Mouse (Mus musculus) CH12.LX (cell line): ENCODE data around the gene Naa16. TPM values are rescaled to one million over a fixed set of nuclear protein-coding genes. Genes with fewer than 3 reads are reported as not detected.
A peak's percentile ranks its signal among the peaks of the same experiment; 100 is the strongest.

Source experiments
- DNase-seq: peaks from one replicate; pipeline ENCODE4 v3.0.0-alpha.2; 2013; ENCODE audit errors: extremely low read depth
- H3K27ac ChIP-seq: 2 replicates; pipeline ENCODE4 v1.5.1; 2012; ENCODE audit warnings: low read depth, mild to moderate bottlenecking, control low read depth, moderate library complexity; ENCODE audit not compliant: insufficient read depth
- H3K27me3 ChIP-seq: replicated peaks from 2 replicates; pipeline ENCODE3; 2012; ENCODE audit warnings: inconsistent platforms
- H3K36me3 ChIP-seq, 2 experiments: replicated peaks in 1 of 2; 2 replicates each; pipeline versions ENCODE3 to v1.6.1; 2012; ENCODE audit warnings: inconsistent platforms in 1 of 2, low read length in 1 of 2, mild to moderate bottlenecking in 1 of 2, mixed read lengths in 1 of 2, moderate library complexity in 1 of 2; ENCODE audit not compliant: control insufficient read depth in 1 of 2, insufficient read depth in 1 of 2
- H3K4me1 ChIP-seq, 2 experiments: 2 replicates each; pipeline ENCODE4 v1.6.1; 2012; ENCODE audit warnings: inconsistent platforms in 1 of 2, moderate library complexity in 1 of 2; ENCODE audit not compliant: insufficient read depth in 2 of 2, control insufficient read depth in 1 of 2
- H3K4me2 ChIP-seq: 2 replicates; pipeline ENCODE4 v1.6.1; 2012; ENCODE audit warnings: low read depth, mild to moderate bottlenecking, control low read depth; ENCODE audit not compliant: poor library complexity, insufficient read depth, severe bottlenecking
- H3K4me3 ChIP-seq, 3 experiments: fragments of 150-350 bp in 1 of 3; sonication (generic) in 1 of 3; replicated peaks in 1 of 3; 2 replicates each; pipeline versions ENCODE3 to v1.5.1; 2011 to 2012; ENCODE audit warnings: low read depth in 2 of 3, low read length in 2 of 3, mild to moderate bottlenecking in 2 of 3, moderate library complexity in 2 of 3, control low read depth in 1 of 3, improper control_type of control experiment in 1 of 3, inconsistent platforms in 1 of 3, mixed read lengths in 1 of 3; ENCODE audit not compliant: poor library complexity in 1 of 3
- H3K79me2 ChIP-seq: replicated peaks from 2 replicates; pipeline ENCODE4 v1.6.1; 2012; ENCODE audit warnings: mild to moderate bottlenecking, moderate library complexity; ENCODE audit not compliant: control insufficient read depth, poor library complexity, insufficient read depth, severe bottlenecking; ENCODE audit errors: extremely low read depth
- H3K9ac ChIP-seq: 2 replicates; pipeline ENCODE4 v1.6.1; 2012; ENCODE audit warnings: low read depth, mild to moderate bottlenecking, control low read depth, moderate library complexity; ENCODE audit not compliant: insufficient read depth
- H3K9me3 ChIP-seq: replicated peaks from 2 replicates; pipeline ENCODE3; 2012; ENCODE audit warnings: low read length, inconsistent platforms, mixed read lengths
- BHLHE40 ChIP-seq: IDR thresholded peaks from 2 replicates; pipeline ENCODE4 v1.6.1; 2011; ENCODE audit warnings: mild to moderate bottlenecking, low read depth, low read length, improper control_type of control experiment
- CHD1 ChIP-seq: IDR thresholded peaks from 2 replicates; pipeline ENCODE4 v1.6.1; 2012; ENCODE audit warnings: low read depth, low read length, improper control_type of control experiment, inconsistent platforms
- CHD2 ChIP-seq: IDR thresholded peaks from 2 replicates; pipeline ENCODE4 v1.6.1; 2011; ENCODE audit warnings: low read length, improper control_type of control experiment
- E2F4 ChIP-seq: IDR thresholded peaks from 2 replicates; pipeline ENCODE4 v1.6.1; 2011; ENCODE audit warnings: low read depth, low read length, improper control_type of control experiment; ENCODE audit not compliant: insufficient replicate concordance
- ELF1 ChIP-seq: IDR thresholded peaks from 2 replicates; pipeline ENCODE4 v1.6.1; 2014; ENCODE audit warnings: low read depth, mild to moderate bottlenecking, inconsistent platforms, low read length, improper control_type of control experiment
- MEF2A ChIP-seq: IDR thresholded peaks from 2 replicates; pipeline ENCODE4 v1.6.1; 2014; ENCODE audit warnings: low read depth, mild to moderate bottlenecking, inconsistent platforms, low read length, improper control_type of control experiment, borderline replicate concordance
- MYC ChIP-seq: IDR thresholded peaks from 2 replicates; pipeline ENCODE4 v1.6.1; 2011; ENCODE audit warnings: low read depth, mild to moderate bottlenecking, improper control_type of control experiment, low read length
- POLR2A ChIP-seq: IDR thresholded peaks from 2 replicates; pipeline ENCODE4 v1.6.1; 2011; ENCODE audit warnings: low read depth, mild to moderate bottlenecking, improper control_type of control experiment, low read length
- RAD21 ChIP-seq: IDR thresholded peaks from 2 replicates; pipeline ENCODE4 v1.6.1; 2011; ENCODE audit warnings: low read depth, mild to moderate bottlenecking, low read length, improper control_type of control experiment, moderate library complexity
- SIN3A ChIP-seq: IDR thresholded peaks from 2 replicates; pipeline ENCODE4 v1.6.1; 2012; ENCODE audit warnings: low read length, improper control_type of control experiment, inconsistent platforms
- SMC3 ChIP-seq: IDR thresholded peaks from 2 replicates; pipeline ENCODE4 v1.6.1; 2011; ENCODE audit warnings: low read depth, low read length, improper control_type of control experiment
- UBTF ChIP-seq: IDR thresholded peaks from 2 replicates; pipeline ENCODE4 v1.6.1; 2012; ENCODE audit warnings: low read depth, mild to moderate bottlenecking, inconsistent platforms, low read length, improper control_type of control experiment, moderate library complexity
- USF1 ChIP-seq: IDR thresholded peaks from 2 replicates; pipeline ENCODE4 v1.6.1; 2014; ENCODE audit warnings: low read depth, mild to moderate bottlenecking, inconsistent platforms, low read length, improper control_type of control experiment
- ZKSCAN1 ChIP-seq: IDR thresholded peaks from 2 replicates; pipeline ENCODE4 v1.6.1; 2012; ENCODE audit warnings: low read depth, inconsistent platforms, low read length, improper control_type of control experiment, borderline replicate concordance
- ZMIZ1 ChIP-seq: IDR thresholded peaks from 2 replicates; pipeline ENCODE4 v1.6.1; 2012; ENCODE audit warnings: low read depth, mild to moderate bottlenecking, inconsistent platforms, low read length, improper control_type of control experiment
- dilution Hi-C: fragments of 300-500 bp; cut with MboI; formaldehyde crosslinking; loops from 2 replicates; pipeline ENCODE4 v1.14.3; 2020; ENCODE audit warnings: low sequenced_read_pairs; ENCODE audit not compliant: extremely low pct_unique_long_range_greater_than_20kb, extremely low pct_ligation_motif_present
- in situ Hi-C: fragments of 300-500 bp; cut with MboI; formaldehyde crosslinking; loops from 3 replicates; pipeline ENCODE4 v1.14.3; 2019; ENCODE audit warnings: low sequenced_read_pairs, low pct_ligation_motif_present, low pct_unique_long_range_greater_than_20kb, mixed read lengths
- polyA plus RNA-seq: library from polyadenylated mRNA; unstranded; fragments of >175 nt; gene quantifications from 2 replicates; pipeline ENCODE4 v1.2.1, GENCODE M21; 2012; ENCODE audit warnings: low read depth; ENCODE audit not compliant: insufficient read length
- total RNA-seq, 2 experiments: library from RNA; depleted of rRNA; stranded (reverse); fragments of 300-350 nt in 1 of 2; fragments of >200 nt in 1 of 2; gene quantifications; 2 replicates each; pipeline ENCODE4 v1.2.3; 2012 to 2014

Naa16 gene
- total and polyA plus RNA-seq, 3 experiments: 16.4 to 60.0 (median 42.6) TPM

- H3K27ac ChIP-seq: no peak overlapping the region
- in situ Hi-C loops (loop anchor here (10.0 kb wide), 1 partner anchor 183 kb away; no protein-coding TSS in a partner anchor), dilution Hi-C loops (no loop called here)
- H3K9me3 ChIP-seq: no peaks in the 10 kb centered on the region
- peaks cover 0 to 3% of the 10 kb centered on the region in 2 experiments; a peak in 1 of 4 replicates for H3K4me1 ChIP-seq
- DNase-seq: no peak
- no peak overlapping the region for H3K4me3 ChIP-seq
- peaks cover under 1% of the 10 kb centered on the region for H3K27me3 ChIP-seq
- H3K36me3 ChIP-seq: no peaks in the 10 kb centered on the region
- no peaks in the 10 kb centered on the region for H3K79me2 ChIP-seq
- no peak for TF ChIP-seq MYC
- no peak for TF ChIP-seq CHD2
- no peak for TF ChIP-seq USF1
- no peak for TF ChIP-seq POLR2A
- TF ChIP-seq, all 38 proteins: peak for 0
- no peak overlapping the region for H3K4me2 ChIP-seq
- no peak overlapping the region for H3K9ac ChIP-seq
These were observed 82.7 kb downstream of the Naa16 start for GRCm38 (mm10) chr14:79307908-79308307.

GRCm38 (mm10) chr14:79307138-79307537 lies 83.4 kb downstream of the Naa16 start:
- no peak for TF ChIP-seq ZMIZ1
- TF ChIP-seq MEF2A: no peak
- no peak for TF ChIP-seq CHD1
- no peak for TF ChIP-seq E2F4
- no peak for TF ChIP-seq UBTF
- no peak for TF ChIP-seq SMC3
- TF ChIP-seq ZKSCAN1: no peak
- no peak for TF ChIP-seq SIN3A
- no peak for TF ChIP-seq ELF1
- H3K4me3 ChIP-seq: no peak overlapping the region
- no peak overlapping the region for H3K27ac ChIP-seq
- H3K9me3 ChIP-seq: no peaks in the 10 kb centered on the region
- no peak overlapping the region for H3K4me2 ChIP-seq
- H3K79me2 ChIP-seq: no peaks in the 10 kb centered on the region
- dilution Hi-C loops: no loop called here
- peaks cover under 1 to 3% of the 10 kb centered on the region in 2 experiments; a peak in 3 of 4 replicates for H3K4me1 ChIP-seq
- in situ Hi-C loops: loop anchor here (10.0 kb wide), 1 partner anchor 182 kb away; no protein-coding TSS in a partner anchor
- no peaks in the 10 kb centered on the region for H3K36me3 ChIP-seq
- H3K27me3 ChIP-seq: peaks cover 2% of the 10 kb centered on the region
- no peak for DNase-seq
- H3K9ac ChIP-seq: no peak overlapping the region

GRCm38 (mm10) chr14:79304873-79305464 lies 85.6 kb downstream of the Naa16 start:
- no peaks in the 10 kb centered on the region for H3K36me3 ChIP-seq
- no peak for DNase-seq
- TF ChIP-seq BHLHE40 (peak; percentile 72), RAD21 (no peak)
- TF ChIP-seq, all 38 proteins: peak for 1
- Histone ChIP-seq H3K4me1 (peaks cover 10 to 15% of the 10 kb centered on the region in 2 experiments), H3K4me3 (no peak overlapping the region), H3K27me3 (peaks cover 8% of the 10 kb centered on the region), H3K9ac (no peak overlapping the region), H3K27ac (no peak overlapping the region), H3K4me2 (no peak overlapping the region), H3K9me3 (peaks cover 3% of the 10 kb centered on the region), H3K79me2 (no peaks in the 10 kb centered on the region)
- dilution Hi-C loops (no loop called here), in situ Hi-C loops (loop anchor here (5.0 to 10.0 kb wide), 2 partner anchors 38 to 180 kb away; no protein-coding TSS in a partner anchor)
